8 mouse cellular contexts compared by ENCODE assay signal in genomic region chr4:133058123-133058453, GRCm38 (mm10). TPM values are rescaled to one million over a fixed set of nuclear protein-coding genes. Genes with fewer than 3 reads are reported as not detected.
DNase-seq lines count a peak whose midpoint lies in the region; ATAC-seq and TF ChIP-seq lines count a peak whose summit lies in the region.

No protein-coding gene starts in this region.

- H3K9me3 ChIP-seq in heart, embryonic 13.5 days, result no peaks in the 10 kb centered on the region
- no peaks in the 10 kb centered on the region for H3K9me3 ChIP-seq in midbrain, embryonic 15.5 days
- no peaks in the 10 kb centered on the region for H3K9me3 ChIP-seq in midbrain, postnatal 0 days (ENCODE audit: low read length)
- no peaks in the 10 kb centered on the region for H3K9me3 ChIP-seq in intestine, embryonic 14.5 days (ENCODE audit: control insufficient read depth, low read length)
- no peaks in the 10 kb centered on the region for H3K9me3 ChIP-seq in stomach, embryonic 14.5 days (ENCODE audit: control insufficient read depth, low read depth, low read length)

- ATAC-seq in heart, embryonic 13.5 days (ENCODE audit: extremely low read depth, insufficient number of reproducible peaks, low FRiP score, low TSS enrichment), result no peak
- no peak for ATAC-seq in midbrain, embryonic 15.5 days (replicated peaks)
- ATAC-seq in midbrain, postnatal 0 days (ENCODE audit: low FRiP score), result no peak
- no peak for ATAC-seq in intestine, embryonic 14.5 days (replicated peaks; ENCODE audit: low FRiP score, low TSS enrichment, low read depth)
- ATAC-seq in stomach, embryonic 14.5 days (ENCODE audit: insufficient number of reproducible peaks, insufficient read depth, low FRiP score, low read depth), result no peak

- TF ChIP-seq CTCF in midbrain, postnatal 0 days (IDR thresholded peaks at IDR 0.05), result no peak

- peak overlapping the region; percentile 63 for H3K4me2 ChIP-seq in heart, embryonic 13.5 days
- no peak overlapping the region for H3K4me2 ChIP-seq in midbrain, embryonic 15.5 days
- no peak overlapping the region for H3K4me2 ChIP-seq in midbrain, postnatal 0 days (ENCODE audit: low read depth, low read length, poor library complexity, severe bottlenecking)
- peak overlapping the region; percentile 33 for H3K4me2 ChIP-seq in intestine, embryonic 14.5 days (ENCODE audit: low read length)
- no peak overlapping the region for H3K4me2 ChIP-seq in stomach, embryonic 14.5 days (replicated peaks; ENCODE audit: low read depth, low read length)

- WGBS in heart, embryonic 13.5 days, result 83% methylated on average over 4 of the region's 4 CpGs
- 90% methylated on average over 4 of the region's 4 CpGs for WGBS in midbrain, embryonic 15.5 days
- 92% methylated on average over 4 of the region's 4 CpGs for WGBS in midbrain, postnatal 0 days
- WGBS in intestine, embryonic 14.5 days, result 89% methylated on average over 4 of the region's 4 CpGs
- 84% methylated on average over 4 of the region's 4 CpGs for WGBS in stomach, embryonic 14.5 days

- H3K36me3 ChIP-seq in heart, embryonic 13.5 days, result peaks cover 57% of the 10 kb centered on the region
- H3K36me3 ChIP-seq in midbrain, embryonic 15.5 days (replicated peaks), result peaks cover 24% of the 10 kb centered on the region; the same call in 1 of the 2 replicates
- H3K36me3 ChIP-seq in midbrain, postnatal 0 days (ENCODE audit: insufficient read depth, low read length), result peaks cover 39% of the 10 kb centered on the region
- peaks cover 29% of the 10 kb centered on the region for H3K36me3 ChIP-seq in intestine, embryonic 14.5 days (ENCODE audit: control insufficient read depth, insufficient read depth, low read length)
- peaks cover 35% of the 10 kb centered on the region for H3K36me3 ChIP-seq in stomach, embryonic 14.5 days (ENCODE audit: control insufficient read depth, insufficient read depth, low read length)

- H3K4me3 ChIP-seq in heart, embryonic 13.5 days, result no peak overlapping the region
- H3K4me3 ChIP-seq in midbrain, embryonic 15.5 days, result no peak overlapping the region
- no peak overlapping the region for H3K4me3 ChIP-seq in midbrain, postnatal 0 days (ENCODE audit: low read depth, low read length)
- no peak overlapping the region for H3K4me3 ChIP-seq in intestine, embryonic 14.5 days (ENCODE audit: low read depth, low read length)
- H3K4me3 ChIP-seq in stomach, embryonic 14.5 days (ENCODE audit: low read depth, low read length), result no peak overlapping the region

- DNase-seq in heart, adult 11 months, result no peak
- no peak for DNase-seq in midbrain, postnatal 0 days (ENCODE audit: low spot score)
- DNase-seq in intestine, embryonic 14.5 days (ENCODE audit: low spot score), result no peak
- DNase-seq in gastrocnemius, postnatal 14 days, result no peak
- DNase-seq in cerebellum, postnatal 14 days, result no peak

- H3K27me3 ChIP-seq in heart, embryonic 13.5 days (replicated peaks), result no peaks in the 10 kb centered on the region
- no peaks in the 10 kb centered on the region for H3K27me3 ChIP-seq in midbrain, embryonic 15.5 days (replicated peaks)
- no peaks in the 10 kb centered on the region for H3K27me3 ChIP-seq in midbrain, postnatal 0 days (ENCODE audit: insufficient read depth, low read length)
- H3K27me3 ChIP-seq in intestine, embryonic 14.5 days (replicated peaks; ENCODE audit: control insufficient read depth, insufficient read depth, low read length), result no peaks in the 10 kb centered on the region
- no peaks in the 10 kb centered on the region for H3K27me3 ChIP-seq in stomach, embryonic 14.5 days (ENCODE audit: control insufficient read depth, insufficient read depth, low read length)

- peak overlapping the region; percentile 71 for H3K9ac ChIP-seq in heart, embryonic 13.5 days
- no peak overlapping the region for H3K9ac ChIP-seq in midbrain, embryonic 15.5 days
- no peak overlapping the region; the same call in 1 of the 2 replicates for H3K9ac ChIP-seq in midbrain, postnatal 0 days (replicated peaks; ENCODE audit: low read length, poor library complexity, severe bottlenecking)
- no peak overlapping the region for H3K9ac ChIP-seq in intestine, embryonic 14.5 days (ENCODE audit: low read length)
- H3K9ac ChIP-seq in stomach, embryonic 14.5 days (replicated peaks; ENCODE audit: low read depth, low read length), result no peak overlapping the region

- peaks cover 77% of the 10 kb centered on the region for H3K4me1 ChIP-seq in heart, embryonic 13.5 days
- H3K4me1 ChIP-seq in midbrain, embryonic 15.5 days, result peaks cover 22% of the 10 kb centered on the region
- no peaks in the 10 kb centered on the region for H3K4me1 ChIP-seq in midbrain, postnatal 0 days (ENCODE audit: insufficient read depth, low read length)
- H3K4me1 ChIP-seq in intestine, embryonic 14.5 days (replicated peaks; ENCODE audit: control insufficient read depth, insufficient read depth, low read length), result peaks cover 58% of the 10 kb centered on the region
- peaks cover 47% of the 10 kb centered on the region for H3K4me1 ChIP-seq in stomach, embryonic 14.5 days (ENCODE audit: control insufficient read depth, insufficient read depth, low read length)

- peak overlapping the region; percentile 91 for H3K27ac ChIP-seq in heart, embryonic 13.5 days (replicated peaks)
- H3K27ac ChIP-seq in midbrain, embryonic 15.5 days, result 0 out of 2 replicates have a peak overlapping the region, but pooled peaks have one; percentile 5
- no peak overlapping the region for H3K27ac ChIP-seq in midbrain, postnatal 0 days (ENCODE audit: low read depth, low read length)
- H3K27ac ChIP-seq in intestine, embryonic 14.5 days (ENCODE audit: low read depth), result peak overlapping the region; percentile 82
- H3K27ac ChIP-seq in stomach, embryonic 14.5 days (ENCODE audit: low read length), result peak overlapping the region; percentile 76; the same call in 1 of the 2 replicates

- intact Hi-C loops in gastrocnemius, postnatal 14 days (cut with DNase I; ENCODE audit: low total_unique reads), result no loop called here

RNA-seq across cellular contexts. Expression of gene Ahdc1, which starts 47.0 kb away (rescaled TPM):
- polyA plus RNA-seq in heart, embryonic 13.5 days (2015; fragmentation: Nextera tagmentation; extraction: Ambion mirVana), result 6.5 and 6.9 TPM in 2 replicates
- 13.5 and 14.4 TPM in 2 replicates for polyA plus RNA-seq in midbrain, embryonic 15.5 days (2015; fragmentation: Nextera tagmentation; extraction: Ambion mirVana)
- total RNA-seq in midbrain, postnatal 0 days (2014; rRNA removed), result 105 and 115 TPM in 2 replicates
- polyA plus RNA-seq in midbrain, postnatal 0 days (2015; fragmentation: Nextera tagmentation; extraction: Ambion mirVana), result 9.2 and 11.0 TPM in 2 replicates
- 7.3 and 8.1 TPM in 2 replicates for polyA plus RNA-seq in intestine, embryonic 14.5 days (2014; fragmentation: Nextera tagmentation; extraction: Ambion mirVana)
- 10.3 and 10.7 TPM in 2 replicates for polyA plus RNA-seq in stomach, embryonic 14.5 days (2014; fragmentation: Nextera tagmentation; extraction: Ambion mirVana)
- 10 to 100 TPM; 37.1 to 56.1 TPM for total RNA-seq in gastrocnemius, postnatal 14 days (2021)

Comparison
In these comparisons a context has a peak if more than half of its experiments do, and no peak if none do; other contexts are left out.
1. H3K4me2 ChIP-seq: peak in heart, embryonic 13.5 days (single experiment) and intestine, embryonic 14.5 days (single experiment); none in midbrain, embryonic 15.5 days (single experiment), midbrain, postnatal 0 days (single experiment) and stomach, embryonic 14.5 days (single experiment).